Mouse (Mus musculus): ENCODE results near the gene Rnf213.

GRCm38 (mm10) chr11:119362769-119363533, 29.9 kb upstream of the Rnf213 start:
- no peak for TF ChIP-seq CTCF (IDR thresholded peaks at IDR 0.05; ENCODE audit: insufficient read depth, low read length)
- no peak for TF ChIP-seq POLR2A (IDR thresholded peaks at IDR 0.05; ENCODE audit: borderline replicate concordance, extremely low read depth, low read depth, low read length)
